Mouse (Mus musculus): ENCODE measurements around the gene Olfml1. TPM values are rescaled to one million over a fixed set of nuclear protein-coding genes. Genes with fewer than 3 reads are reported as not detected.

Olfml1 gene
- polyA plus RNA-seq, 1 experiment from 2014 or later = 8.2 TPM

Other genes with a start within 250 kb of the Olfml1 start
- 1.0 and 1.3 TPM in 2 replicates for gene Syt9, start 196.7 kb upstream of the Olfml1 start, polyA plus RNA-seq (2014; fragmentation: Nextera tagmentation; extraction: Ambion mirVana)
- 6.3 and 7.9 TPM in 2 replicates for gene Ppfibp2, start 27.8 kb downstream of the Olfml1 start, polyA plus RNA-seq (2014; fragmentation: Nextera tagmentation; extraction: Ambion mirVana)
- not detected in 2 replicates for gene 5330417H12Rik, start 57.7 kb downstream of the Olfml1 start, polyA plus RNA-seq (2014; fragmentation: Nextera tagmentation; extraction: Ambion mirVana)
- gene Cyb5r2, start 190.6 kb downstream of the Olfml1 start, polyA plus RNA-seq (2014; fragmentation: Nextera tagmentation; extraction: Ambion mirVana) = 0.76 and 1.2 TPM in 2 replicates
- gene Ovch2, start 233.8 kb downstream of the Olfml1 start, polyA plus RNA-seq (2014; fragmentation: Nextera tagmentation; extraction: Ambion mirVana) = not detected in 2 replicates
- gene Olfr467, start 244.8 kb downstream of the Olfml1 start, polyA plus RNA-seq (2014; fragmentation: Nextera tagmentation; extraction: Ambion mirVana) = not detected in 2 replicates